17 mouse cellular contexts compared by ENCODE assay signal in the genomic region with DNA sequence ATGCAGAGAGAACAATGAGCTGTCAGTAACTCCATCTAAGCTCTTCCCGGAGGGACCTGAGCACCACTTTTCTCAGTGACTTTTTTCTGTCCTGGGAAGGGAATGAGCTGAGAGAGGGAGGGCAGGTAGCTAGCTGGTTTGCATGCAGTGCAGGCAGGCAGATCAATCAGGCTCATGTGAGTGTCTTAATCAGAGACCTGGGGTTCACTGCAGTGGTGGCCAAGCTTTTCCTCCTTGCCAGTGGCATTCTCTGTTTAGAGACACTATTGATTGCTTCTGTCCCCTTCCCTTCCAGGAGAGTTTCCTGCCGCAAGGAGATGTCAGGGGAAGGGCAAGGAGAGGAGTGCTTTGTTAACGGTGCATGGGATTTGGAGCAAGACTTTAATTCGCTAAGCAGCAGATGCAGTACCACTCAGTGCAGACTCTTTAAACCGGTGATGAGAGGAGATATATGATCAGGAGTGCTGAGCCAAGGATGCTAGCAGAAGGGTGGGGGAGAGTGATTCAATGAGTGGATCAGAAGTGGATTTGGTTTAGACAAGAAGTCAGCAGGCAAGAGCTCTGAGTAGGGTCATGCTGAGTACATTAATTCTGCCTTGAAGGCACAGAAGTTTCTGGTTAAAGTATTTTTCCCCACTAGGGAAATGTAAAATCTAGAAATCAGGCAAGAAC.
A peak's percentile ranks its signal among the peaks of the same experiment; 100 is the strongest.
DNase-seq lines count a peak whose midpoint lies in the region; ATAC-seq and TF ChIP-seq lines count a peak whose summit lies in the region.
"Had no signal": no experiment of that assay in that cellular context is flagged by ENCODE, and none has a peak within 500 bp of the region (broad histone marks: within the 10 kb centered on the region; RNA-seq: fewer than 3 reads in every experiment).

No protein-coding gene starts in this region.

- 10% methylated on average over 5 of the region's 5 CpGs for WGBS in hindbrain, embryonic 11.5 days
- WGBS in hindbrain, embryonic 10.5 days = 19% methylated on average over 5 of the region's 5 CpGs
- WGBS in embryonic facial prominence, embryonic 14.5 days = 9% methylated on average over 5 of the region's 5 CpGs
- WGBS in hindbrain, embryonic 16.5 days = 10% methylated on average over 5 of the region's 5 CpGs
- WGBS in neural tube, embryonic 15.5 days = 9% methylated on average over 5 of the region's 5 CpGs
- 31% methylated on average over 5 of the region's 5 CpGs for WGBS in lung, adult 2 months

- no peaks in the 10 kb centered on the region for H3K27me3 ChIP-seq in hindbrain, embryonic 11.5 days (ENCODE audit: control insufficient read depth, insufficient read depth, low read length)
- H3K27me3 ChIP-seq in hindbrain, embryonic 10.5 days (ENCODE audit: insufficient read depth, poor library complexity, severe bottlenecking) = no peaks in the 10 kb centered on the region
- no peaks in the 10 kb centered on the region for H3K27me3 ChIP-seq in embryonic facial prominence, embryonic 14.5 days (replicated peaks; ENCODE audit: control insufficient read depth, insufficient read depth, low read length)
- no peaks in the 10 kb centered on the region for H3K27me3 ChIP-seq in hindbrain, embryonic 16.5 days (replicated peaks; ENCODE audit: control insufficient read depth, insufficient read depth, low read length)
- H3K27me3 ChIP-seq in neural tube, embryonic 15.5 days (replicated peaks) = no peaks in the 10 kb centered on the region
- H3K27me3 ChIP-seq: heart, embryonic 15.5 days; lung, embryonic 15.5 days; Patski had no signal

- H3K4me3 ChIP-seq in hindbrain, embryonic 11.5 days (ENCODE audit: low read depth, low read length) = no peak overlapping the region
- H3K4me3 ChIP-seq in hindbrain, embryonic 10.5 days = no peak overlapping the region
- H3K4me3 ChIP-seq in embryonic facial prominence, embryonic 14.5 days (ENCODE audit: low read depth, low read length) = no peak overlapping the region
- H3K4me3 ChIP-seq in hindbrain, embryonic 16.5 days (ENCODE audit: low read length) = no peak overlapping the region
- H3K4me3 ChIP-seq in neural tube, embryonic 15.5 days (replicated peaks) = no peak overlapping the region
- H3K4me3 ChIP-seq in lung, adult 2 months (replicated peaks; ENCODE audit: extremely low read depth, low read depth, low read length) = no peak overlapping the region
- H3K4me3 ChIP-seq: erythroblast, embryonic 14.5 days; gastrocnemius, adult 2 months; heart, embryonic 15.5 days; lung, embryonic 15.5 days had no signal

- no peak overlapping the region for H3K4me2 ChIP-seq in hindbrain, embryonic 11.5 days (replicated peaks; ENCODE audit: low read depth, low read length)
- no peak overlapping the region for H3K4me2 ChIP-seq in embryonic facial prominence, embryonic 14.5 days (ENCODE audit: low read depth, low read length)
- peak overlapping the region; percentile 28; the same call in 1 of the 2 replicates for H3K4me2 ChIP-seq in hindbrain, embryonic 16.5 days (ENCODE audit: low read length)
- no peak overlapping the region for H3K4me2 ChIP-seq in neural tube, embryonic 15.5 days
- H3K4me2 ChIP-seq: heart, embryonic 15.5 days; lung, embryonic 15.5 days had no signal

- no peaks in the 10 kb centered on the region for H3K4me1 ChIP-seq in hindbrain, embryonic 11.5 days (replicated peaks; ENCODE audit: control insufficient read depth, insufficient read depth, low read length)
- peaks cover 5% of the 10 kb centered on the region for H3K4me1 ChIP-seq in hindbrain, embryonic 10.5 days (replicated peaks)
- no peaks in the 10 kb centered on the region for H3K4me1 ChIP-seq in embryonic facial prominence, embryonic 14.5 days (ENCODE audit: control insufficient read depth, insufficient read depth, low read length)
- peaks cover 5% of the 10 kb centered on the region; the same call in 1 of the 2 replicates for H3K4me1 ChIP-seq in hindbrain, embryonic 16.5 days (ENCODE audit: control insufficient read depth, insufficient read depth, low read depth, low read length)
- H3K4me1 ChIP-seq in neural tube, embryonic 15.5 days = 0 out of 2 replicates have a peak, but pooled peaks cover 6% of the 10 kb centered on the region
- no peaks in the 10 kb centered on the region for H3K4me1 ChIP-seq in lung, adult 2 months (ENCODE audit: control insufficient read depth, insufficient read depth, low read length)
- H3K4me1 ChIP-seq: heart, embryonic 15.5 days; lung, embryonic 15.5 days had no signal

- no peak overlapping the region for H3K9ac ChIP-seq in hindbrain, embryonic 11.5 days (ENCODE audit: low read depth, low read length)
- H3K9ac ChIP-seq in embryonic facial prominence, embryonic 14.5 days (ENCODE audit: low read depth, low read length) = no peak overlapping the region
- no peak overlapping the region for H3K9ac ChIP-seq in hindbrain, embryonic 16.5 days (ENCODE audit: low read depth, low read length)
- no peak overlapping the region for H3K9ac ChIP-seq in neural tube, embryonic 15.5 days (replicated peaks)
- H3K9ac ChIP-seq: heart, embryonic 15.5 days; lung, embryonic 15.5 days had no signal

- TF ChIP-seq POLR2A in lung, adult 2 months (IDR thresholded peaks at IDR 0.05; ENCODE audit: borderline replicate concordance, extremely low read depth, low read depth, low read length) = no peak

- TF ChIP-seq CTCF in lung, adult 2 months (IDR thresholded peaks at IDR 0.05; ENCODE audit: insufficient read depth, low read length) = no peak

- H3K27ac ChIP-seq in hindbrain, embryonic 11.5 days (ENCODE audit: low read depth, low read length) = 0 out of 2 replicates have a peak overlapping the region, but pooled peaks have one; percentile 30
- H3K27ac ChIP-seq in hindbrain, embryonic 10.5 days = no peak overlapping the region
- H3K27ac ChIP-seq in embryonic facial prominence, embryonic 14.5 days (replicated peaks; ENCODE audit: low read depth, low read length) = no peak overlapping the region
- 0 out of 2 replicates have a peak overlapping the region, but pooled peaks have one; percentile 23 for H3K27ac ChIP-seq in hindbrain, embryonic 16.5 days (ENCODE audit: low read depth, low read length)
- H3K27ac ChIP-seq in neural tube, embryonic 15.5 days (replicated peaks) = no peak overlapping the region
- H3K27ac ChIP-seq: gastrocnemius, adult 2 months; heart, embryonic 15.5 days; kidney, postnatal 0 days; lung, embryonic 15.5 days had no signal

- H3K9me3 ChIP-seq in hindbrain, embryonic 11.5 days (ENCODE audit: control insufficient read depth, low read length) = no peaks in the 10 kb centered on the region
- H3K9me3 ChIP-seq in hindbrain, embryonic 10.5 days = no peaks in the 10 kb centered on the region
- H3K9me3 ChIP-seq in embryonic facial prominence, embryonic 14.5 days (ENCODE audit: control insufficient read depth, low read length) = no peaks in the 10 kb centered on the region
- no peaks in the 10 kb centered on the region for H3K9me3 ChIP-seq in hindbrain, embryonic 16.5 days (ENCODE audit: control insufficient read depth, low read length)
- no peaks in the 10 kb centered on the region for H3K9me3 ChIP-seq in neural tube, embryonic 15.5 days (replicated peaks)
- H3K9me3 ChIP-seq: heart, embryonic 15.5 days; lung, embryonic 15.5 days had no signal

- peak; percentile 54 for ATAC-seq in hindbrain, embryonic 11.5 days (ENCODE audit: low FRiP score)
- no peak for ATAC-seq in embryonic facial prominence, embryonic 14.5 days (ENCODE audit: low read depth)
- peak; percentile 69 for ATAC-seq in hindbrain, embryonic 16.5 days
- peak; percentile 55; the same call in 1 of the 2 replicates for ATAC-seq in neural tube, embryonic 15.5 days (ENCODE audit: low FRiP score)
- ATAC-seq in activated CD4-positive, CD25-positive, alpha-beta regulatory T cell, adult 4 months = no peak
- ATAC-seq: Patski had no signal

- H3K36me3 ChIP-seq in hindbrain, embryonic 11.5 days (ENCODE audit: control insufficient read depth, insufficient read depth, low read length) = no peaks in the 10 kb centered on the region
- H3K36me3 ChIP-seq in hindbrain, embryonic 10.5 days = no peaks in the 10 kb centered on the region
- H3K36me3 ChIP-seq in embryonic facial prominence, embryonic 14.5 days (ENCODE audit: control insufficient read depth, insufficient read depth, low read length) = no peaks in the 10 kb centered on the region
- H3K36me3 ChIP-seq in hindbrain, embryonic 16.5 days (ENCODE audit: control insufficient read depth, insufficient read depth, low read length) = no peaks in the 10 kb centered on the region
- H3K36me3 ChIP-seq in neural tube, embryonic 15.5 days = no peaks in the 10 kb centered on the region
- H3K36me3 ChIP-seq: heart, embryonic 15.5 days; lung, embryonic 15.5 days had no signal

- DNase-seq in hindbrain, embryonic 11.5 days (ENCODE audit: low spot score) = peak; percentile 5
- DNase-seq in hindbrain, embryonic 10.5 days (ENCODE audit: low spot score) = no peak
- peak; percentile 17 for DNase-seq in embryonic facial prominence, embryonic 14.5 days (ENCODE audit: low spot score)
- DNase-seq in urinary bladder, adult 2 months (ENCODE audit: low spot score) = no peak
- no peak for DNase-seq in lung, adult 2 months
- DNase-seq: B cell, adult 2 months; cerebellum, adult 11-12 months; gastrocnemius, adult 2 months; heart, adult 11 months had no signal

Comparison
In these comparisons a context has a peak if more than half of its experiments do, and no peak if none do; other contexts are left out.
1. DNase-seq: peak in hindbrain, embryonic 11.5 days (single experiment) and embryonic facial prominence, embryonic 14.5 days (single experiment); none in hindbrain, embryonic 10.5 days (single experiment), urinary bladder, adult 2 months (single experiment) and lung, adult 2 months (single experiment).
2. H3K27ac ChIP-seq: peak in hindbrain, embryonic 11.5 days (single experiment) and hindbrain, embryonic 16.5 days (single experiment); none in hindbrain, embryonic 10.5 days (single experiment), embryonic facial prominence, embryonic 14.5 days (single experiment) and neural tube, embryonic 15.5 days (single experiment).
3. ATAC-seq: peak in hindbrain, embryonic 11.5 days (single experiment), hindbrain, embryonic 16.5 days (single experiment) and neural tube, embryonic 15.5 days (single experiment); none in embryonic facial prominence, embryonic 14.5 days (single experiment) and activated CD4-positive, CD25-positive, alpha-beta regulatory T cell, adult 4 months (single experiment).